Mouse (Mus musculus): ENCODE data around the gene Gm17304.

DNA sequence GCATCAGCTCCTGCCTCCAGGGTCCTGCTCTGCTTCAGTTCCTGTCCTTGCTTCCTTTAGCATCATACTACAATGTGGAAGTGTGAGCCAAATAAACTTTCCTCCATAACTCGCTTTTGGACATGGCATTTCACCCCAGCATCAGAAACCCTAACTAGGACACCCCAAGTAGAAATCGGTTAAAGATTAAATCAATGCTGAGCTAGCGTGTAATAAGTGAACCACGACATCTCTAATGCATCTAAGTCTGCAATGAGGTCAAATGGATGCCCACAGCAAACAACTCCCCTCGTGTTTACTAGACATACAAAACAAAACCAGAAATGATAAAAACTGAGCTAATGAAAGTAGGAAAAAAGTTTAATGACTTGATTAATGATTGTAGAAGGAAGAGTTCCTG lies 4.5 kb upstream of the Gm17304 start:
- TF ChIP-seq CTCF (conservative IDR thresholded peaks at IDR 0.05; ENCODE audit: insufficient read depth, insufficient read length, low read depth, low read length) (no peak), POLR2A (IDR thresholded peaks at IDR 0.05; ENCODE audit: low read depth, low read length) (no peak)

All from kidney, adult 2 months (tissue).